Mouse (Mus musculus) limb, embryonic 11.5 days (tissue): ENCODE results near the gene Tmem178b. TPM values are rescaled to one million over a fixed set of nuclear protein-coding genes. Genes with fewer than 3 reads are reported as not detected.

ENCODE experiments used
- ATAC-seq: fragments of 200-750 bp; cut with Nextera tagmentation; 2 replicates; pipeline ENCODE4 v1.8.0; 2017; ENCODE audit warnings: low read depth; ENCODE audit not compliant: insufficient number of reproducible peaks, low FRiP score, low TSS enrichment
- DNase-seq: peaks from one replicate; pipeline ENCODE4 v3.0.0-alpha.2; 2015; ENCODE audit warnings: low spot score
- H3K27ac ChIP-seq: fragments of 300-500 bp; sonication (generic); replicated peaks from 2 replicates; pipeline ENCODE4 v1.5.1; 2014; ENCODE audit warnings: low read depth, mild to moderate bottlenecking, low read length
- H3K27me3 ChIP-seq: fragments of 300-500 bp; sonication (generic); 2 replicates; pipeline ENCODE4 v1.6.1; 2014; ENCODE audit warnings: mild to moderate bottlenecking, low read length, mixed read lengths; ENCODE audit not compliant: control insufficient read depth, insufficient read depth
- H3K36me3 ChIP-seq: fragments of 300-500 bp; sonication (generic); 2 replicates; pipeline ENCODE4 v1.6.1; 2014; ENCODE audit warnings: mild to moderate bottlenecking, low read length, moderate library complexity, mixed read lengths; ENCODE audit not compliant: control insufficient read depth, insufficient read depth
- H3K4me1 ChIP-seq: fragments of 300-500 bp; sonication (generic); 2 replicates; pipeline ENCODE4 v1.6.1; 2014; ENCODE audit warnings: low read length, mixed read lengths; ENCODE audit not compliant: control insufficient read depth, insufficient read depth
- H3K4me2 ChIP-seq: fragments of 300-500 bp; sonication (generic); 2 replicates; pipeline ENCODE4 v1.6.1; 2014; ENCODE audit warnings: low read depth, mild to moderate bottlenecking, moderate library complexity; ENCODE audit not compliant: severe bottlenecking
- H3K4me3 ChIP-seq: fragments of 300-500 bp; sonication (generic); 2 replicates; pipeline ENCODE4 v1.5.1; 2014; ENCODE audit warnings: low read depth, low read length
- H3K9ac ChIP-seq: fragments of 300-500 bp; sonication (generic); 2 replicates; pipeline ENCODE4 v1.6.1; 2014; ENCODE audit warnings: mild to moderate bottlenecking, low read length
- H3K9me3 ChIP-seq: fragments of 300-500 bp; sonication (generic); 2 replicates; pipeline ENCODE4 v1.6.1; 2016; ENCODE audit warnings: low read length; ENCODE audit not compliant: control insufficient read depth
- WGBS: fragments of 180-500 bp; shearing (Covaris S2); extraction: QIAGEN DNeasy Blood & Tissue Kit; methylation state at CpG from one replicate; pipeline ENCODE4 v1.1.7; 2014; 5-methylcytosine and 5-hydroxymethylcytosine counted together
- polyA plus RNA-seq: library from polyadenylated mRNA; unstranded; fragments of >200 nt; fragmentation: Nextera tagmentation; extraction: Ambion mirVana; gene quantifications from 2 replicates; pipeline ENCODE4 v1.2.1, GENCODE M21; 2014

The Tmem178b gene
- polyA plus RNA-seq, 1 experiment from 2014 or later = 0.27 TPM

DNA sequence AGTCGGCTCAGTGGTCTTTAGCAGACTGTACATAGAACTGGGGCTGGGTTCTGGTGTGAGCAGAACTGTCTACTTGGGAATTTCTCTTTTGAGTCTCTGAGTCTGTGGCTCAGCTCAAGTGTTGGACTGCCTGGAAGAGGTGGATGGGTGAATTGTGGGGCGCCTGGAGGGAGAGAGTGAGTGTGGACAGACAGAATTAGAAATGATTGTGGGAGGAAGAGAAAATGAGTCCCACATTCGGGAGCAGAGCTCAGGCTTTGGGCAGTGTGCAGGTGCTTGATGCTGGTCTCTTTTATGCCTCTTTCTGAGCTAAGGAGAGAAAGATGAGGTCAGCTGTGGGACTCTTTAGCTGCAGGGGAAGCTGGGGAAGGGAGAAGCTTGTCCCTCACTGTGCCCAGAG is 334.9 kb downstream of the Tmem178b start:
- ATAC-seq = no peak
- Histone ChIP-seq H3K9ac (no peak overlapping the region), H3K27ac (no peak overlapping the region), H3K27me3 (no peaks in the 10 kb centered on the region), H3K36me3 (no peaks in the 10 kb centered on the region), H3K4me2 (no peak overlapping the region), H3K4me3 (no peak overlapping the region), H3K4me1 (no peaks in the 10 kb centered on the region), H3K9me3 (no peaks in the 10 kb centered on the region)
- WGBS = 85% methylated on average over 3 of the region's 3 CpGs
- no peak for DNase-seq

DNA sequence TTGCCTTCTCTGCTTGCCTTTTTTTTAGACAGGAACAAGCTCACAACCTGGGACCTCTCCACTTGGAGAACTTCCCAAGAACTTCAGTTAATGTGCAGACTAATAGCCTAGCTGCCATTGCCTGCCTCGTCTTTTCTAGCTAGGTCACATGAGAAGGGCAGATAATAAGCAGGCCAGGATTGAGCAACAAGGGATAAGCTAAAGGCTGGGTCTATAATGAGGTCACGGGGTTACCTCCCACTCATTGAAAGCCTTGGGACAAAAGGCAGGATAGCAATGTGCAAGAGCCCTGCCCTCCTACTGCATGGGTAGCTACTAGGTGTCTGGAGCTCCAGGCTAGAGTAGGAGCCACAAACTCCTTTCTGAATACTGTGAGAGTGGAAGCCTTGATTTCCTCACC is 336.1 kb downstream of the Tmem178b start:
- no peak for DNase-seq
- Histone ChIP-seq H3K9ac (no peak overlapping the region), H3K36me3 (no peaks in the 10 kb centered on the region), H3K27me3 (no peaks in the 10 kb centered on the region), H3K9me3 (no peaks in the 10 kb centered on the region), H3K4me1 (no peaks in the 10 kb centered on the region), H3K27ac (no peak overlapping the region), H3K4me2 (no peak overlapping the region), H3K4me3 (no peak overlapping the region)
- ATAC-seq = no peak
- 45% methylated on average over 2 of the region's 2 CpGs for WGBS

DNA sequence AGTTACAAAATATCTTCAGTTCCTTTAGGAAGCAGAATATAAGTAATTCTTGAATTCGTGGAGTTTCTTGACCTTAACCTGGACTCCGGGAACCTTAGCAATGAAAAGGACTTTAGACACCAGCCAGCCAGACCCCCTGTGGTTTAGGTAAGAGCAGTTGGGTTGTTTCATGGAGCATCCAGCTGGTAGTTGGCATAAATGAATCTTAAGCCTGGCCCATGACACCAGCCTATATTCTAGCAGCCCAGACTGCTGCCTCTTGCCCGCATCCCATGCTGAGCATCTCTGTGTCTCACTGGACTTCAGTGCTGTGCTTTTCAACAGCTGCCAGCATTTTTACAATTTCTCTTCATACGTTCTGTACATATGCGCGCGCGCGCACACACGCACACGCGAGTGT is 344.1 kb downstream of the Tmem178b start:
- Histone ChIP-seq H3K9ac (no peak overlapping the region), H3K27me3 (no peaks in the 10 kb centered on the region), H3K27ac (no peak overlapping the region), H3K9me3 (no peaks in the 10 kb centered on the region), H3K4me1 (no peaks in the 10 kb centered on the region), H3K36me3 (no peaks in the 10 kb centered on the region), H3K4me2 (no peak overlapping the region), H3K4me3 (no peak overlapping the region)
- ATAC-seq (no peak), DNase-seq (no peak)
- 94% methylated on average over 12 of the region's 12 CpGs for WGBS

DNA sequence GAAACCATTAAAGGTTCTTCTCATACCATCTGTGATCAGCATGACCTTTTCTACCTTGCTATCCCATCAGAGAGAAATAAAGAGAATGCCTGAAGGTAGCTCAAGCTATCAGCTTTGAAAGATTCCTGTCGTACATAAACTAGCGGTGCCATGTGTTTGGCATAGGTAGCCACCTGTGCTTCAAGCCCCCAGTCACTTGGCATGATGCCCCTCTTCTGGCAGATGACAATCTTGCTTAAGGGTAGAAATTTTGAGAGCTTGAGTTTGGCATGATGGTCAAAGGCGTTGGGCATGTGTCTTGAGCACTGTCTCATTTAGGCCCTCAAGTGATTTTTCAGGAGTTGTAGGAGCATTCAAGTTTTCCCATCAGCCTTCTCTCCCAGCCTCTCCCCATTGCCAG is 344.6 kb downstream of the Tmem178b start:
- H3K9me3 ChIP-seq = no peaks in the 10 kb centered on the region
- H3K4me2 ChIP-seq = no peak overlapping the region
- no peaks in the 10 kb centered on the region for H3K36me3 ChIP-seq
- no peak overlapping the region for H3K9ac ChIP-seq
- no peak for ATAC-seq
- no peak for DNase-seq
- no peak overlapping the region for H3K4me3 ChIP-seq
- H3K4me1 ChIP-seq = no peaks in the 10 kb centered on the region
- no peaks in the 10 kb centered on the region for H3K27me3 ChIP-seq
- WGBS = 86% methylated on average over 3 of the region's 3 CpGs
- no peak overlapping the region for H3K27ac ChIP-seq

DNA sequence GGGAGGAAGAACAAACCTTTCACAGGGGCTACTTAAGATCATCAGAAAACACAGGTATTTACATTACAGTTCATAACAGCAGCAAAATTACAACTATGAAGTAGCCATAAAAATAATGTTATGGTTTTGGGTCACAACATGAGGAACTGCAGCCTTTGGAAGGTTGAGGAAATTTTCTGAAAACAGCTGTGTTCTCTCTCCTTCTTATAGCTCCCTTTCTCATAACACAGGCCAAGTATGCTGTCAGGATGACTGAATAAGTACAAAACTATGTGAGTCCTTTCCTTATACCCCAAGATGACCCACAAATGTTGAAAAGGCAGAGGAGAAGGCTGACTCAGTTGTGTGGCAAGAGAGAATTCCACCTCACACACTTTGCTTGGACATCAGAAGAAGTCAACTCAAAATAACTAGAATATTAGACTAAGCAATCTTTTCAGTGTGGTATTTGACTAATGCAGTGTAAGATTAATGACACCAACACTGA is 347.6 kb downstream of the Tmem178b start:
- ATAC-seq = no peak
- Histone ChIP-seq H3K4me1 (no peaks in the 10 kb centered on the region), H3K9ac (no peak overlapping the region), H3K9me3 (no peaks in the 10 kb centered on the region), H3K27ac (no peak overlapping the region), H3K4me2 (no peak overlapping the region), H3K4me3 (no peak overlapping the region), H3K36me3 (no peaks in the 10 kb centered on the region), H3K27me3 (no peaks in the 10 kb centered on the region)
- DNase-seq = no peak

DNA sequence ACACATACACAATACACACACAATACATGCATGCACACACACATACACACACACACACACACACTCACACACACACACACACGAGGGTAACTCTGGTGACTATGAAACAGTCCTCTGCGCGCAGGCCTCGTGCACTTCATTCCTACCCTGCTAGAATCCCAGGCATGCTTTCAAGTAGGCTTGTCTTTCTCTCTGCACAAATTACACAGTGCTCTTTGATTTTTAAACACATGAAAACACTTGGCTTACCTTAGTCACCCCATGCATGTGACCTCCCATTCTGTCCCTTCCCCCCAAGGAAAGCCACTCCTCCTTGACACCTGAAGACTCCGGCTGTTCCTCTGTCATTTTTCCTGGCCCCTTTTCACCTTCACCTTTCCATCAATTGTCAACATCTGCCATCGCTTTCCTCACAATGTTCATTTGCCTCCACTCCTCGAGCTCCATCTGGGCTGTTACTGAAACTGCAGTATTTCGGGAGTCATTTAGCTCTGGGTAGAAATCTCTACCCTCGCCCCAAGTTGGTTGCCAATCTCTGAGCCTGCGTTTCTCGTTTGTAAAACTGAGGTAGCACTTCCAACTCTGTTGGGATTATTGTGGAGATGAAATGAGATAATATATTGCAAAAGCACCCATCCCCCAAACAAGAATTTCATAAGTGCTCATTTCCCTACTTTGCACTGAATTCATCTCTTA is 352.7 kb downstream of the Tmem178b start:
- Histone ChIP-seq H3K27ac (no peak overlapping the region), H3K9ac (no peak overlapping the region), H3K4me2 (no peak overlapping the region), H3K9me3 (no peaks in the 10 kb centered on the region), H3K27me3 (no peaks in the 10 kb centered on the region), H3K36me3 (no peaks in the 10 kb centered on the region), H3K4me3 (no peak overlapping the region), H3K4me1 (no peaks in the 10 kb centered on the region)
- no peak for DNase-seq
- no peak for ATAC-seq
- WGBS = 80% methylated on average over 11 of the region's 11 CpGs

DNA sequence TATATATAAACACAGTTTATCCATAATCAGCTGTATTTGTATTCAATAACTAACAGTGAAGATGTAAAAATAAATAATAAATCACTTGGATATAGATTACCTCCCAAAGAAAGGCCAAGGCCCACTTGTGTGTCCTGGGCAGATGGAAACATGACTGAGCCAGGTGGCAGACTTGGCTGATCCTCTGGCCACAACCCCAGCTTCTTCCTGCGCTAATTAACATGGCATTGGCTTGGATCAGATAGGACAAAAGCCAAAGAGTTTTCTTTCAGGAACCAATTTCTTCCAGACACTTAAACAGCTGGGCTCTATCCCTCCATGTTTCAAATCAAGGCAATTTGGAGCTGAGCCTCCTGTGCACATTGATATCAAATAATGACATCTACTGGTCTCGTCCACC is 355.9 kb downstream of the Tmem178b start:
- 89% methylated on average over 2 of the region's 2 CpGs for WGBS
- no peaks in the 10 kb centered on the region for H3K4me1 ChIP-seq
- no peak overlapping the region for H3K27ac ChIP-seq
- H3K36me3 ChIP-seq = no peaks in the 10 kb centered on the region
- no peak for DNase-seq
- no peak overlapping the region for H3K4me3 ChIP-seq
- no peak overlapping the region for H3K4me2 ChIP-seq
- no peak overlapping the region for H3K9ac ChIP-seq
- no peaks in the 10 kb centered on the region for H3K9me3 ChIP-seq
- ATAC-seq = no peak
- H3K27me3 ChIP-seq = no peaks in the 10 kb centered on the region

DNA sequence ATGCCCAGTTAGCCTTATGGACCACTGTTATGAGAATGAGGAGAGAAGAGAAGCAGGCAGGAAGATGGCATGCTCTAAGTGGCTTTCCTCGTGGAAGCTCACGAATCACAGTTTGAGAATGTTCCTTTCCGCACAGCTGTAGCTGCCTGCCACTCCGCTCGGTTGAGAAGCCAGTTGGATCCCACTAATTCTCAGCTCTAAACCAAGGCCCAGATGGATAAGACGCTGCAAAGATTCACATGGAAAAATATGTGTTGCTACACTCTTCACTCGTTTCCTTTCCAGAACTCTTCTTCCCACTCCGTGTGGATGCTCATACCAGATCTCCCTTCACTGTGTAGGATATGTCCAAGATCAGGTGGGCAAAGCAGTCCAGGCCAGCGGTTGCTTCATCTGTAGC is 356.9 kb downstream of the Tmem178b start:
- DNase-seq (no peak), ATAC-seq (no peak)
- 90% methylated on average over 9 of the region's 9 CpGs for WGBS
- H3K27ac ChIP-seq = no peak overlapping the region
- no peak overlapping the region for H3K9ac ChIP-seq
- no peak overlapping the region for H3K4me3 ChIP-seq
- no peaks in the 10 kb centered on the region for H3K4me1 ChIP-seq
- no peaks in the 10 kb centered on the region for H3K9me3 ChIP-seq
- H3K27me3 ChIP-seq = no peaks in the 10 kb centered on the region
- H3K4me2 ChIP-seq = no peak overlapping the region
- no peaks in the 10 kb centered on the region for H3K36me3 ChIP-seq

DNA sequence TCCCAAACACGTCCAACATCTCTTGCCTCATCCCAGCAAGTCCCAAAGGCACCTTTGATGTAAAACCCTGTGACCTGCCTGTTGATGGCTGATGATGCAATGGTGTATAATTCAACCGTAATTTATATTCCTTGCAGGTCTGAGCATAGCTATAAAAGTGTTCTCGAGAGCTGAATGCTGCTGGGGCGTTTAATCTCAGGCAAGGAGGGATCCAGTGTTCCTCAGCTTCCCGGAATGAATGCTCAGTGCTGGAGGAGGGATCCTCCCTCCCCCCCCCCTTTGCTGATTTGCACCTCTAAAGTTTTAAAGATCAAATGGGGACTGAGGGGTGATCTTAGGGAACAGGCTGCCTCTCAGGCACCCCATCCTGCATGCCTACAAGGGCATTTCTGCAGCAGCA is 361.0 kb downstream of the Tmem178b start:
- no peak overlapping the region for H3K9ac ChIP-seq
- DNase-seq (no peak), ATAC-seq (no peak)
- no peaks in the 10 kb centered on the region for H3K27me3 ChIP-seq
- no peak overlapping the region for H3K4me3 ChIP-seq
- H3K36me3 ChIP-seq = no peaks in the 10 kb centered on the region
- H3K9me3 ChIP-seq = no peaks in the 10 kb centered on the region
- no peak overlapping the region for H3K27ac ChIP-seq
- H3K4me1 ChIP-seq = no peaks in the 10 kb centered on the region
- WGBS = 35% methylated on average over 5 of the region's 5 CpGs
- no peak overlapping the region for H3K4me2 ChIP-seq
